Mouse (Mus musculus): Measurements from ENCODE around the gene Zfp710.

Gene Zfp710

GRCm38 (mm10) chr7:80076961-80077716, 52.5 kb downstream of the Zfp710 start:
- no peak for DNase-seq (ENCODE audit: extremely low spot score, low spot score)

DNA sequence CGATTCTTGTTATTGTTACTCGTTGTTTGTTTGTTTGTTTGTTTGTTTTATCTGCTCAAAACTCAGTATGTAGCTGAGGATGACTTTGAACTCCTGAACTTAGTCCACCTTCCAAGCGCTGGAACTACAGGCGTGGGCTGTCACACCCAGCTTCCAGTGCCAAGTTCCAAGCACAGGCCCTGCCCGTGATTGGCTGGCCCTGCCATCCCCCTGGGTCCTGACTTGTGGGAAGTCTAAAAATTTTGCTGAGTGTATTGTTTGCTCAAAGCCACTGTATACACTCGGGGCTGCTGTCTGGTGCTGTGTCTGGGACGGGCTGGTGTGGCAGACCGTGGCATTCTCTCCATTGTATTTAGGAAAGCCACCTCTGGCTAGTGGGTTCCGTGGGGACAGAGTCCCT, 53.2 kb downstream of the Zfp710 start:
- no peak for DNase-seq (ENCODE audit: extremely low spot score, low spot score)

DNA sequence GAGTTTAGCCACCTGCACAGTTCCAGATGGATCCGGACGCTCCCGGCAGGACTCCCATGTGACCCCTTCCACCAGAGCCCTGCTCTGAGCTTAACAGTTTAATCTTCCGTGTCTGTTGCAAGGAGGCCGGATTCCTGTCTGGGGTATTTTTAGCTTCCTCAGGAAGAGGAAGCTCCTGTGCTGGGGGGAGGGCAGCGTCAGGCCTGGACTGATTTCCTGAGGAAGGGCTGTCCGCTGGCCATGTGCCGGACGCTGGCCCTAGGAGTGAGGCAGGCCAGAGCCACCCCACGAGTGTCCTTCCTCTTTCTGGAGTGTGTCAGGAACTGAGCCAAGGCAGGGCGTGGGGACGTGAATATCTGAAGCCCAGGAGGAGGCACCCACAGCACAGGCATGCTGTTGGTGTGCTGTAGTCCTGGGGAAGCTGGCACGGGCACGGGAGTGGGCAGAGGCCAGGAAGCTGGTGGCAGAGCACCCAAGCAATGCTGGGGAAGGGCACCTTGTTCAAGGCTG, 54.2 kb downstream of the Zfp710 start:
- DNase-seq (ENCODE audit: extremely low spot score, low spot score), result peak; percentile 50

DNA sequence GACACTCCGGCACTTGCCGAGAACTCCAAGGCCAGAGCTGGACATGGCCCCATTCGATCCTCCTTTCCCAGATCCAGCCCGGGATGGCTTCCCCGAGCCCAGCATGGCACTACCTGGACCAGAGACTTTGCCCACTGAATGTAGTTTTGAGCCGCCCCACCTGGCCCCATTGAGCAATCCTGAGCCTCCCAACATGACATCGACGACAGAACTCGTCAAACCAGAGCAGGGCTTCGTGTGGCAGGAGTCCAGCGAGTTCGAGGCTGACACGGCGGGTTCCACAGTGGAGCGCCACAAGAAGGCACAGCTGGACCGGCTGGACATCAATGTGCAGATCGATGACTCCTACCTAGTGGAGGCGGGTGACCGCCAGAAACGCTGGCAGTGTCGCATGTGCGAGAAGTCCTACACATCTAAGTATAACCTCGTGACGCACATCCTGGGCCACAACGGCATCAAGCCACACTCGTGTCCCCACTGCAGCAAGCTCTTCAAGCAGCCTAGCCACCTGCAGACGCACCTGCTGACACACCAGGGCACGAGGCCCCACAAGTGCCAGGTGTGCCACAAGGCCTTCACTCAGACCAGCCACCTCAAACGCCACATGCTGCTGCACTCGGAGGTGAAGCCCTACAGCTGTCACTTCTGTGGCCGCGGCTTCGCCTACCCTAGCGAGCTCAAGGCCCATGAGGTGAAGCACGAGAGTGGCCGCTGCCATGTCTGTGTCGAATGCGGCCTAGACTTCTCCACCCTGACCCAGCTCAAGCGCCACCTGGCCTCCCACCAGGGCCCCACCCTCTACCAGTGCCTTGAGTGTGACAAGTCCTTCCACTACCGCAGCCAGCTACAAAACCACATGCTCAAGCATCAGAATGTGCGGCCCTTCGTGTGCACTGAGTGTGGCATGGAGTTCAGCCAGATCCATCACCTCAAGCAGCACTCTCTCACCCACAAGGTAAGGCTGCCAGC, 57.3 kb downstream of the Zfp710 start:
- DNase-seq (ENCODE audit: extremely low spot score, low spot score), result no peak

DNA sequence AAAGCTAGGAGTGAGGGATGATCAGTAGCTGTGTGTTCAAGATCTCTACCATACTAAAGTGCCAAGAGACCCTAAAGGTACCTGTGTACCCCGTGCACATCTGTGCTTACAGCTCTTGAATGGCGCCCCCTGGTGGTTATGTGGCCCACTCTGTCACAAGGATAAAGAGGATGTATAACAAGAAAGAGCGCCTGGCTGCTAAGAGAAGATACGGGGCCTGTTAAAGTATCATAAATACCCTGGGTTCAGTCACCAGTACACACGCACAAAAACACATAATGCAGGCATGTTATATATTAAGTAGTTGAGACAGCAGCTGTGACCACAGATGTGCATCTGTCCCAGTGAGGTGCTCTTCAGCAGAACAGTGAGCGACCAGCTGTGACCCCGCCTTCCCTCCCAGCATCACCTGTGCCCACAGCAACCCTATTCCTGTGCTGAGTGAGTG, 59.9 kb downstream of the Zfp710 start:
- peak; percentile 74 for DNase-seq (ENCODE audit: extremely low spot score, low spot score)

GRCm38 (mm10) chr7:80085970-80086715, 61.5 kb downstream of the Zfp710 start:
- DNase-seq (ENCODE audit: extremely low spot score, low spot score), result no peak

DNA sequence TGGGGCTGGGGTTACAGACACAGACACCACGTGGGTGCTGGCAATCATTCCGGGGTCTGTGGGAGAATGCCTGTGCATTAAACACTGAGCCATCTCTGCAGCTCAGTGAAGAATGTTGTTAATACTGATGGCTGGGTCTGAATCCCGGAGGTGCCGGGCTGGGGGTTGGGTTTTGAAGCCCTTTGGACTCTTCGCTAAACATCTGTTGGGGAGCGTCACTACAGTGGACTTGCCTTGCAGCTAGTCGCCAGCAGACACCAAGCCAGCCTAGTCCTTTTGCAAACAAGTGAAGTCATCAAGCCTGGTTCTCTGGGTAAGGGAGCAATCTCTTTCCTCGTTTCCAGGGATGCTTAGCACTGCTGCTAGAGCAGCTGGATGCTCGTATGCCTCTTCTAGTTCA, 63.6 kb downstream of the Zfp710 start:
- no peak for DNase-seq (ENCODE audit: extremely low spot score, low spot score)

DNA sequence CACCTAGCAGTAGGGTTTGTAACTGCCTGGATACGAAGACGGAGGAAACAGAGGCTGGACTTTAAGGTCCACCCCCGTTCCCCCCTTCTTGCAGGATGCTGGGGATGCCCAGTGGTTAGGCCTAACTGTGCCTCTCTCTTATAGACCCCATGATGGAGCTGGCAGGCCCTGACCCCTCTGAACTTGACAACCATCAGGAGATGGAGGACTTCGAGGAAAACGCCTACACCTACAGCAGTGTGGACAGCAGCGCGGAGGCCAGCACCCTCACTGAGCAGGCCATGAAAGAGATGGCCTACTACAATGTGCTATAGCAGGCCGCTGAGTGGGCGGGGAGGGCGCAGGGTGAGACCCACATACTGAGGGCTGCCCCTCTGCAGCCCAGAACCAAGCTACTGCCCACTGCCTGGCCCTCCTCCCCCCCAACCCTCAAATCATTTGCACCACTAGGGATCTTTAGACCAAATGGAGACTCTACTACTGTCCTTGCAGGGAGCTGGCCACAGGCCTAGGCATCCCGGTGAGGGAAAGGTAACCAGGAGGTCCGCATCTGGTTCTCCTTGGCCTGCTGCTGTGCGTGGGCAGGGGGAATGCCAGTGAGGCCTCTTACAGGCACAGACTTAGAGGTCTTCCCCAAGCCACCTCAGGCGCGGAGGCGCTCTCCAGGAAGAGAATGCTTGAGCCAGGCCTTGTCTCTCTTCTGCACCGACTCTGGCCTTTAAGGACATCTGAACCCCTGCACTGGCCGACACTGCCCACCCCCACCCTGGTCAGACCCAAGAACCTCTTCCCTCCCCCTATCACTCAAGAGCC, 65.8 kb downstream of the Zfp710 start:
- DNase-seq (ENCODE audit: extremely low spot score, low spot score), result no peak

DNA sequence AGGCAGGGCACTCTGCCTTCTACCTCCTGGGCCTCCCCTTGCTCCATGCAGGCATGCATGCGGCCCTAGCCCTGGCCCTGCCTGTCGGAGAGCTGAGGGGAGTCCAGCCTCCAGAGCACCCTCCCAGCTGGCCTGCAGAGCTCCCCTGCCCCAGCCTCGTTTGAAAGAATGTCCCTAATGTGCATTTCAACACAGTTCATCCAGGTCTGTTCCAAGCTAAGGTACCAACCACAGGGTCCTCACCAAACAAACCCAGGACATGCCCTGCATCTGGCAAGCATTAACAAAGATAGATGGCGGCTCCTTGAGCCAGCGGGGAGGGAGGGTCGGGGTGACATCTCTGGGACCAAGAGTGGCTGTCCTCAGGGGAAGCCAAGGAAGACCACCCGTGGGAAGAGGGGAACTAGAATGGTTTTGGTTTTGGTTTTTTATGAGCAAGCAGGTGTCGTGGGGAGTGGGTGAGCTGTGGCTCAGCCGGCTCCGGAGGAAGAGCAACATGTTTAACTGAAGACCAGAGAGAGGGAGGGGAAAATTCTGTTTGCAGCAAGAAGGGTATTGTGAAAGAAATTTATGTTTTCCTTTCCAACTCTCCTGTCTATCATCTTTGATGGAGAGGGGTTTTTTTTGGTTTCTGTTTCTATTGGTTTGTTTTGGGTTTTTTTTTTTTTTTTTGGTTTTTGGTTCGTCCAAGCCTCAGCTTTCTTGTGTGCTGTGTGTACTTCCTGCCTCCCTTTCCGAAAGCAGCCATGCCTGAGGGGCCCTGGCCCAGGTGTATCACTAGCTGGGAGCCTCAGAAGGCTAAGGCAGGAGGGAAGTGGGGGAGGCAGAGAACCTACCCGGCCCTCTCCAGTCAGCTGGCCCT, 66.6 kb downstream of the Zfp710 start:
- no peak for DNase-seq (ENCODE audit: extremely low spot score, low spot score)

GRCm38 (mm10) chr7:80091866-80092210, 67.2 kb downstream of the Zfp710 start:
- no peak for DNase-seq (ENCODE audit: extremely low spot score, low spot score)

GRCm38 (mm10) chr7:80092351-80093046, 67.9 kb downstream of the Zfp710 start:
- no peak for DNase-seq (ENCODE audit: extremely low spot score, low spot score)

GRCm38 (mm10) chr7:80094481-80094880, 69.9 kb downstream of the Zfp710 start:
- no peak for DNase-seq (ENCODE audit: extremely low spot score, low spot score)

DNA sequence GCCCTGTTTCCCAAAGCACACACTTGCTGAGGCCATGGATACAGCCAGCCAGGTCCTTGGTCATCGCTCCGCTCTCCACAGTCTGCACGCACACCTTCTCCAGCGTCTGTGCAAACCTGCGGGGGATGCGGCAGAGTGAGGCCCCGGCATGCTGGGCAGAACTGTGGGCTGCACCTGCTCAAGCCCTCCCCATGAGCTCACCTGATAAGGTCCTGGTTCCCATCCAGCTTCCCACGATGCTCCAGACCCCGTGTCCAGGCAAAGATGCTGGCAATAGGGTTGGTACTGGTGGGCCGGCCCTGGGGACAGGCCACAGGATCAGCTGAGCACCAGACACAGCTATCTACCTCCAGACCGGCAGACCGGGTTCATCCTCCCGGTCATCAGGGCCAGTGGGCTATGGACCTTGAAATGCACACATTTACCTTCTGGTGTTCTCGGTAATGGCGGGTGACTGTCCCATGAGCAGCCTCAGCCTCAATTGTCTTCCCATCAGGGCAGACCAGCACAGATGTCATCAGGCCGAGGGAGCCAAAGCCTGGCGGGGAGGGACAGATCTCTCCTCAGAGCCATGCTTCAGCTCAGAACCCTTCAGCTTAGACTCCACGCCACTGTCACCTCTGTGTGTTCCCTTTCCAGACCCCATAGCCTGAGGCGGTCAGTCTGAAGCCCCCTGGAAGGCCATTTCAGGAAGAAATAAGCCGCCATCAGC, 71.1 kb downstream of the Zfp710 start:
- no peak for DNase-seq (ENCODE audit: extremely low spot score, low spot score)

DNA sequence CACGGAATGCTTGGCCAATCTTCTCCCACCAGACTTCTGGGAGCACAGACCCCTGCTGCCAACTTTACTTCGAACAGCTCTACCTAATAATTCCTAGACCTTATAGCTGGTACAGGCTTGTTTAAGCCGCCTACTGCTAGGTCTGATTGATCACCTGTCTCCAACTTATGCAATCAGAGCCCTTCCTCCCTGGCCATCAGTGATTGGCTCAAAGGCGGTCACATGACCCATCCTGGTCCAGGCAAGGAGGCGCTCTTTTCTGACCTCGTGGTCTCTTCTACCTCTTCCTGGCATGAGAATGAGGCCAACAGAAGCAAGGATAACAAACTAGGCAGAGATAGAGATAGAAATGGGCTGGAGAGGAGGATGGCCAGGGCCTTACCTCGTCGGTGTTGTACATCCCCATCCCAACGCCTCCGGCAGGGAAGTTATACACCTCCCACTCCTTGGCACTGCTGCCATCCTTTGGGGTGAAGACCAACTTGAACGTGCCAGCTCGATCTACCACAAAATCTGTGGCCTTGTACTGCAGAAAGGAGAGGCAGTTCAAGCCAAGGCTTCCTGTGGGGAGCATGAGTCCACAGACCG, 73.9 kb downstream of the Zfp710 start:
- no peak for DNase-seq (ENCODE audit: extremely low spot score, low spot score)

- no peak for DNase-seq (ENCODE audit: extremely low spot score, low spot score)
Measured at GRCm38 (mm10) chr7:80103335-80103734, 78.7 kb downstream of the Zfp710 start.

GRCm38 (mm10) chr7:80105637-80106390, 81.2 kb downstream of the Zfp710 start:
- no peak for DNase-seq (ENCODE audit: extremely low spot score, low spot score)

GRCm38 (mm10) chr7:80106441-80106840, 81.8 kb downstream of the Zfp710 start:
- no peak for DNase-seq (ENCODE audit: extremely low spot score, low spot score)
